Mouse (Mus musculus) CH12.LX (cell line): Measurements from ENCODE around the gene Eef1g.

Experiments used
- CTCF ChIP-seq, 2 experiments: IDR thresholded peaks in 1 of 2; conservative IDR thresholded peaks in 1 of 2; 2 replicates each; pipeline ENCODE4 v1.5.1; 2011 to 2012; ENCODE audit warnings: low read depth in 2 of 2, low read length in 2 of 2, improper control_type of control experiment in 1 of 2, inconsistent platforms in 1 of 2, mild to moderate bottlenecking in 1 of 2, moderate library complexity in 1 of 2
- ZNF384 ChIP-seq: IDR thresholded peaks from 2 replicates; pipeline ENCODE4 v1.6.1; 2012; ENCODE audit warnings: low read depth, low read length, improper control_type of control experiment, inconsistent platforms

- no peak for TF ChIP-seq ZNF384
- TF ChIP-seq CTCF (conservative IDR thresholded peaks at IDR 0.05 in 1 of 2, IDR thresholded peaks at IDR 0.05 in 1 of 2; ENCODE audit: low read depth in 2 of 2, low read length in 2 of 2) = no peak
These were observed at the start of gene Eef1g for GRCm38 (mm10) chr19:8966590-8967372.
